Mouse (Mus musculus) liver, adult (tissue): ENCODE data around the gene Uqcr11.

Experiments used
- GATA4 ChIP-seq: IDR thresholded peaks from 2 replicates; pipeline ENCODE4 v1.6.1; 2014; ENCODE audit warnings: mild to moderate bottlenecking, low read length; ENCODE audit not compliant: insufficient replicate concordance

Gene Uqcr11

DNA sequence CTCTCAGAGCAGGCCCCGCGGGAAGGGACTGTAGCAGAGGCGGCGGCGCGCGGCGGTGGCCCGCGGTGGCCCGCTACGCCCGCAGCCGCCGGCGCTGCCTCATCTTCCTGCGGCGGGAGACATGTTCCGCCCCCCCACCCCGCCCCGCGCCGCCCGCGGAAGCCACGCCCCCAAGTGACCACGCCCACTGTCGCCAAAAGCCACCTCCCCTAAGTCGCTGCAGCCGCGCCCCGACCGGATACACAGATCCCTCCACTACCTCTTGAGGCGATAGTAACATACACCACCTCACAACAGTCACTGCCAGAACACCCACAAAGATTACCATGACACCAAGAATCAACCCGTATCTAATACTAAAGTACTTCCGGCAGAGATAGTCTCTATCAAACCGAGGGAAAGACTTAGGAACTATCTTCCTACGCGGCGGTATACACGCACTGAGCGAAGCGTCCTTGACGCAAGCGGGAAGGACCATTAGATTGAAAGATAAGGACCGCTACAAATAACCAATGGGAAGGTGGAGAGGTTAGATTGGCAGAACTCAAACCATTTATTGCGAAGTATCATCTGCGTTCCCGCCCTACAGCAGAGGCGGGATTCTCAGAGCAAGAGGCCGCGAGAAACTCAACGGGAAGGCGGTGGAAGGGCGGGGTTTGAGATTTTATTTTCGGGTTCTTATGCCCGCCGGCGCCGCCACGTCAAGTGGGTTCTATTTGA lies 27.0 kb upstream of the Uqcr11 start, which contains the start of gene Tcf3:
Gene Tcf3, minus strand, starts transcription at position 135 of the 720 bp plus-strand sequence.
- TF ChIP-seq GATA4 = peak; percentile 99

DNA sequence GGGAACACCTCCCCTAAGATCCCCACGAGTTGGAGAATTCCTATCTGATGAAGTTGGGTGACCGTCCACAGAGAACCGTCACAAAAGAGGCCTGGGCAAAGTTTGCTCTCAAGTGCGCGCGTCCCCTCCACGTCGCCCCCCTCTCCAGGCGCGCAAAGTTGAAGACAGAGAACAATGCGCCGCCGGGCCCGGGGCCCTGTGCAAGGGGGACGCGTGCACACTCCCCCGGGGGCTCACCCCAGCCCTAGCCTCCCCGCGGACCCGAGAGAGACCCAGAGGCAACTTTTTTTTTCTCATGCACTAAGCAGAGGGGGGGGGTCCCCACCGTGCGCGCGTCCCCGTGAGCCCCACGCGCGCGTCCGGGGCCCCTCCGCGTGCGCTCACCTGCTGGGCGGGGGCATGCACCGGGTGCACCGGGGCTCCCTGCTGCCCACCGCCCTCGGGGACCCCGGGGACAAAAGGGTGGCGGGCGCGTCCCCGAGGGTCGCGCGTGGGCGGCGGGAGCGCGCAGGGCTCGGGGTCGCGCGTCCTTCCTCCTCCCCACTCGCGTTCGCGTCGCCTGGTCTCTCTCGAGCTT lies 26.4 kb upstream of the Uqcr11 start:
- no peak for TF ChIP-seq GATA4

DNA sequence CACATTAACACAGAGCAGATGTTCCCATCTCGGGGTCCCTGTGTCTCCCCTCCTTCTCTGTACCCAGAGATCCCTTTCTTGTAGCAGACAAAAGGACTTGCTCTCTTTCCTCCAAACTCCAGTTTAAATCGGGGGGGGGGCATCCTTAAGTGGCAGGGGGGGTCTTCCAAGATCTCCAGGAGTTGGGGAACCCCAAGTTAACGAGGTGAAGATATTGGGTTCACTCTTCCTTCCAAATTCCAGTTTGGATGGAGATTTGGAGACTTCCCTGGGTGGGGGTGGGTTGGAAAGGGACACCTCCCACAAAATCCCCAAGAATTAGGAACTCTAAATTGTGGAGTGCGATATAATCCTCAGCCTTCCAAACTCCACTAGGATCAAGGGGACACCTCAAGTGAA lies 25.8 kb upstream of the Uqcr11 start:
- TF ChIP-seq GATA4 = no peak

DNA sequence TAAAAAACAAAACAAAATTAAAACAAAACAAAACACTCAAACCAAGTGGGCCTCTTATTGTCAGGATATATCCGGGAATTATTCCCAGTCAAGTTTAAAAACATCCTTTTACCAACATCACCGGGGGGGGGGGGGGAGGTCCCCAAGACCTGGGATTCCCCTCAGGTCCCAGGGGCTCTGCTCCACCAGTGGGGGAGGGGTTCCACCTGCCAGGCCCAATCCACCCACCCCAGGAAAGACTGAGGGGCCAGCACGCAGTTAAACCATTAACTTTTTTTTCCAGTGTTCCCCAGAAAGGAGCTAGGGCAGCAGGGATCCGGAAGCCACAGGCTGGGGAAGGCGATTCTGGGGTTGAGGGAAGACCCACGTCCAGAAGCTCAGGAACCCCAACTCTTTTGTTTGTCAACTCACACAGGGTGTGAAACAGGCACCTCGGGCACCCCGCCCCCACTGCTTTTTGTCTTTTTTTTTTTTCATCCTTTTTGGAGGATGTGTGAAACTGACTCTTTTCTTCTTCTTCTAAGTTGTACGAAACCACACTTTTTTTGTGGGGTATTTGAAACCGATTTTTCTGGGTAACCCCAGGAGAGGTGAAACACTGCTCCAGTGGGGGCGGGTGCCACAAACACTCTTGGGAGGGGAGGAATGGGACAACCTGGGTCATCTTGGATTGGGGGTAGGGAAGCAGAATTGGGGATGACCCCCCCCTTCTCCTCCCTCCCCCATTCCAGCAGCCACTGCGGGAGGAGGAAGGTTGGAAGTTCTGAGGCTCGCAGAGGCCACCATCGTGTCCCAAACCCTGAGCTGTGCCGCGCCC lies 25.1 kb upstream of the Uqcr11 start:
- TF ChIP-seq GATA4 = no peak

DNA sequence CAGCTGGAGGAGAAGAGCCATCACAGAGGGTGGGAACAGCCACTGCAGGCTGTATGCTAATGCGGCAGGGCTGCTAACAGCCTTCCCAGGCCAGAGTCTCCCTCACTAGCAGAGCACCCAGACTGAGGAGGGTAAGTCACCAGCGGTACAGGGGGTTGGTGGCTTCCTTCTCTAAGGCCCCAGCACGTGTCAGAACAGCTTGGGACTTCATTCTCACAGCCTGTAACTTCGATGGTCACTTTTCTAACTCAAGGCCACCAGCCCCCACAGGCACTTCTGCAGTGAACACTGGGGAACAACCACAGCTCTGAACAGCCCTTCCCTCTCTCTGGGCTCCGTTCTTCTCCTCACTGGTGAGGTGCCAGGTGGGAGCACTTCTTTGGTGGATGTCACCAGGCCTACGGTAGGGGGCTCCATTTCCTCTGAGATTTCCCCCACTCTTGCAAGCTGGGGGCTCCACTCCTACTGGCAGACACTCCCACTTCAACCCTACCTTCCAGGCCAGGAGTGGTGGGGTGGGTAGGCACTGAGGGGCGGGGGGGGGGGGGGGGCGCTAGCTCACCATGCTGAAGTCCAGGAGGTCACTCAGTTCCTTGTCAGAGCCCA lies 23.8 kb upstream of the Uqcr11 start:
- no peak for TF ChIP-seq GATA4

DNA sequence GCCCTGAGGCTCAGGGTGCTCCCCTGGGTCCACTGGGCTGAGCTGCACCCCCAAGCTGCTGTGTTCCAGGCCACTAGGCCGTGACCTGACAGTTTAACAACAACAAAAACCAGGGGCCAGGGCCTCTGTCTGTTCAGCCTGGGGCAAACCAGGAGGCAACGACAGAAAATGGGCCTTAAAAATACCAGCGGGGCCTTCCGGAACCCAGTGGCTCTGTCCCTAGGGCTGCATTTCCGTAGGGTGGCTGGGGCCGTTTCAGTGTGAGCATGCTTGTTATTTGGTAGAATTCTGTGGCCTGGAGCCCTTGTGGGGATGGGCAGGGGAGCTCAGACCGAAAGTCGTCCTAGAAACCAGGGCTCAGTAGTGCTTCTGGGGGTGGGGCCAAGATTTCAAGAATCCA lies 23.2 kb upstream of the Uqcr11 start:
- no peak for TF ChIP-seq GATA4

DNA sequence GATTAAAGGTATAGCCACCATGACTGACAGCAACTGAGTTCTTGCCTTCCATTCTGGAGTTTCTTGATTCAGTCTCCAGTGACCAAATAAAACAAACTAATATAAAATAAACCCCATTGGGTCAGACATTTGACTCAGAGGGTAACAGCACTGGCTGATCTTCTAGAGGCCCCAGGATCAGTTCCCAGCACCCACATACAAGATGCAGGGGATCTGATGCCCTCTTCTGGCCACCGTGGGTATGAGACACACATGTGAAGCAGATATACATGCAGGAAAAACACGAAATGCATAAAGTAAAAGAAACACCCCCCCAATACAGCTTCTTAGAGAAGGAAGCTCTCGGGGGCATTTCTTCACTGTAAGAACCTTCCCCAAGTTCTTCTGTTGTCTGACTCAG lies 18.4 kb upstream of the Uqcr11 start:
- no peak for TF ChIP-seq GATA4

DNA sequence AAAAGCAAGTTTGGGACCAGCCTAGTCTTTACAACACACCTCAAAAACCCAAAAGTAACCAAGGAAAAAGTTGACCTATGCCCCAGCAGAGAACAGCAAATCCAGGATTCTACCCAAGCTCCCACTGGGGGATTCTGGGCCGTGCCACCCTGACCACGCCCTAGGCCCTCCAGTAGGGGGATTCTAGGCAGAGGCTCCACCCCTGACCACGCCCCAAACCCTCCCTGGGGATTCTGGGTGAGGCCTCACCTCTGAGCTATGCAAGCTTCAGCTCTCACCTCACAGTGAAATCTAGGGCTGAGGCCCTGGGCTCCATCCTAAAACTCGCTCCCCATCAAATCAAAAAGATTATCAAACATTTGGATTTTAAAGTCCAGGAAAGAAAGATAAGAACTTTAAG lies 16.9 kb upstream of the Uqcr11 start:
- TF ChIP-seq GATA4 = no peak

DNA sequence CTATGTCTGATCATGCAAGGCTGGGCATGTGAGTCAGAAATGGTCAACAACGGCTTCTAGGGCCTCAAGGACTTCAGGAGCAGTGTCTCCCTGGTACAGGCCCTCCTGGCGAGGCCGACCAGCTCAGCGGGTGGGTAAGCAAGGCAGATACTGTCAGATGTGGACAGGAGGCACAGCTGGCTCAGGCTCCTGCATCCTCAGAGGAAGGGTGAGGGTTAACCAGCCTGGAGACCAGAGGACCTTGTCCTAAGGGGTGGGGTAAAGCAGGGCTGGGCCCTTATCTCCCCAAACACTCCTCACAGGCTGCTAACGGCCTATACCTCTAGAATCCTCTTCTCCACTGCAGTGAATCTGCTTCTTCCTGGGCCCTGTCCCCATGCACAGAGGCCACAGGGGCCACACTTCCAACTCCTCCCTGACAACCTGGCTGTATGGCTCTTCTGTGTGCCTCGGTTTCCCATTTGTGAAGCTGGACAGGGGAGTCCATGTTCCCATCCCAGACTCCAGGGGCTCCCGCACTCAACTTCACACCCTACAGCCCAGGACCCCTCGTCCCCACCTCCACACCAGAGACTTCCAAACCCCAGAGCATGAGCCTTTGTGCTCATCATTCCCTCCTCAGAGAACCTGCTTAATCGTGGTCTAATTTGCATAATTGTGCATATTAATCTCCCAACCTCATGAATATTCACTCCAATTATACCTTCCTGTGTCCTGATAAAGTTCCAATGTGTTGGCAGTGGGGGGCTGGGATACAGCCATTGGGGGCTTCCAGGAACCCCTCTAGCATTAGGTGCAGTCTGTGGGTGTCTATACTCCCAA lies 15.2 kb upstream of the Uqcr11 start:
- no peak for TF ChIP-seq GATA4

DNA sequence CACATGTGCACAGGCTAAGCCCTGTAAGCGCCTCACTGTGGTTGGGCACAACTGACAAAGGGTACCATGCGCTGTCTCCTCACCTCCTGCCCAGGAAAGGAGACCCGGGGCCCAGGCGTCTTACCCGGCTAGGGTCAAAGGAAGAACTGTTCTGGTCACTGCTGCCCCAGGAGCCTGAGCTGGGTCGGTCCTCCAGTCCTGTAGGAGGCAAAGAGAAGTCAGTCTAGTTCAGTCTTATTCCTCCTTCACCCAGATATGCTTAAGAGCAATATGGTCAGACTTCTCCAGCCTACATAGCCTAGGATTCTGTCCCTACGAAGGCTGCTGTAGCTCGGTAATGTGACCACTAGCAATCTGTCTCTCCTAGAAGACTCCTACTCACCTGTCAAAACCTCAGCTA lies 14.6 kb upstream of the Uqcr11 start:
- no peak for TF ChIP-seq GATA4

DNA sequence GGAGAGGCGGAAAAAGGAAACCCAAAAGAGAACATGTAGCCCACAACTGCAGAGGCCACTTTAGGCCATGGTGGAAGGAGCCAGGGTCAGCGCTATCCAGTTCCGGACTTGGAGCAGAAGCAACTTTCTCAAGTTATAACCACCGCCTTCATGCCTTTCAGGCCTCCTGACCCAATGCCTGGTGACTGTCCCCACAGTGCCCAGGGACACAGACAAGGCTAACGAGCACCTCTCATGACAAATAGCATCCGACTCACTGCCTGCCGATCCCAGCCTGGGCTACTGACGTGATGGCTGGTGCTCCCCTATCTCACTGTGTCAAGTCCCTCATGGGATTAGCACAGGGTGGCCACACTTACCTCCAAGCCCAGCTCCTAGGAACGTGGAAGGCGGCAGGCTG lies 14.1 kb upstream of the Uqcr11 start:
- TF ChIP-seq GATA4 = no peak

DNA sequence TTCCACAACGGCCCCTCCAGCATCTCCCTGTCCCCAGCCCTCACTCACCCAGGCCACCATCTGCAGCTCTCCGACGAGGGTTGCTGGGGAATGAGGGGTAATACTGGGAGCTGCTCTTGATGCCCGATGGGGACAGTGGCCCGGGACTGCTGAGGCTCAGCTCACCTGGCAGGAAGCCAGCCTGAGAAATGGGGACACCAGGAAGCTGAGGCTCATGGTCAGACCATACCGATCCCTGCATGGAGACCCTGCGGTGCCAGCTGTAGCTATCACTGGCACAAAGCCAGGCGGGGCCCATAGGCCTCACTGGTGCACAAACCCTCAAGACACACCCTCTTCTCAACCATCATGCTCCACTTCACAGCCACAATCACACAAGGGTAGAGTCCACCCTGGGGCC lies 12.8 kb upstream of the Uqcr11 start:
- TF ChIP-seq GATA4 = no peak

DNA sequence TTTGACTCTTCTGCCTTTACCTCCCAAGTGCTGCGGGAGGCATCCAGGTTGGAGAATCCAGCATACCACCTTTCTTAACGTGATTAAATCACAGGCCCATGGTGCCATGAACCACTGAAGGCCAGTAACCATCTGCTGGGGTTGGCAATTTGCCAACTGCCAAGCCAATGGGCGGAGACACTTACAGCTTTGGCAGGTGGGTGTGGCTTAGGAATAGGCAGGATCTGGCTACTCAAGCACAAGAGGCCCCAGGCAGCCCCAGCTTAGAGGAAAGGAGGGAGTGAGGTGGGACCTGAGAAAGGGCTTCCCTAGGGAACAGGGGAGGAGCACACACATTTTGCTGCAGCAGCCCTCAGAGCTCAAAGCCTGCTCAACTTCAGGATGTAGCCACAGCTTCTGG lies 11.7 kb upstream of the Uqcr11 start:
- TF ChIP-seq GATA4 = no peak

DNA sequence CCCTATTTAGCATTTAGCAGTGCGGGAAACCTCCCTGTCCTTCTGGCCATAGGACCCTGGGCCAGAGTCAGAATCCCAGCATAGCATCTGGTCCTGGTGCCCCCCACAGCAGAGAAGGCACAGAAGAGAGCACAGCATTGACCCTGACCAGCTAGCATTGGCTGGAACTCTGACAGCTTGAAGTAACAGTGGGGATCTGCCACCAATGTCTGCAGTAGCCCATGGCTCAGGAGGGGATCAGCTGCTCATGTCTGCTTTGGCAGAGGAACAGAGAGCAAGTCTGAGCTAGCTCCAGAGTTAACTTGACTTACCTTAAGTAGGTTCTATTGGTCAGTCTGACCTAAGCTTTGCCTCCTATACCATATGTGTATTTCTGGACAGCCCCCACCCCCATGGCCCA lies 11.2 kb upstream of the Uqcr11 start:
- no peak for TF ChIP-seq GATA4

DNA sequence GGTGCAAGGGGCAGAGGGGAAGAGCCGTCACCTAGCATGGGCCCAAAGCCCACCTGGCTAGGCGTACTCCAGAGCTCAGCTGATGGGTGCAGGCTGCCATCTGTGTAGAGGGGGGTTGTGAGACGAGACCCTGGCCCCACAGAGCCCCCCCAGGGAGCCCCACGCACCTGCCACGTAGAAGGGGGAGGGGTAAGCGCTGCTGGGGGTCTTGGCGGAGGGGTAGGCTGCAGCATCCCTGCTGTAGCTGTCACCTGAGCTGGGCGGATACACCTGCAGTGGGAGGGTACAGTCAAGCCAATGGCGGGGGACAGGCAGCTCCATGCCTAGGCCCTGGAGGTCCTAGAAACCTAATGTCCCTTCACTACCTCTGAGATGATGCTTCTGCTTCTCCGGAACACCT lies 10.7 kb upstream of the Uqcr11 start:
- TF ChIP-seq GATA4 = no peak
